Mouse (Mus musculus) heart, embryonic 16.5 days (tissue): ENCODE data around the gene Wnt6. TPM values are rescaled to one million over a fixed set of nuclear protein-coding genes. Genes with fewer than 3 reads are reported as not detected.

Source experiments
- ATAC-seq: fragments of 200-750 bp; cut with Nextera tagmentation; replicated peaks from 2 replicates; pipeline ENCODE4 v1.8.0; 2017; ENCODE audit warnings: moderate number of reproducible peaks; ENCODE audit not compliant: insufficient read depth, low FRiP score; ENCODE audit errors: extremely low read depth
- H3K27ac ChIP-seq: fragments of 300-500 bp; sonication (generic); 2 replicates; pipeline ENCODE4 v1.5.1; 2014; ENCODE audit warnings: mild to moderate bottlenecking, low read length, control low read depth, moderate library complexity
- H3K27me3 ChIP-seq: fragments of 300-500 bp; sonication (generic); 2 replicates; pipeline ENCODE4 v1.6.1; 2014; ENCODE audit warnings: low read length, mixed read lengths; ENCODE audit not compliant: control insufficient read depth, insufficient read depth
- H3K36me3 ChIP-seq: fragments of 300-500 bp; sonication (generic); 2 replicates; pipeline ENCODE4 v1.6.1; 2014; ENCODE audit not compliant: control insufficient read depth, insufficient read depth
- H3K4me1 ChIP-seq: fragments of 300-500 bp; sonication (generic); 2 replicates; pipeline ENCODE4 v1.6.1; 2014; ENCODE audit warnings: low read length, mixed read lengths; ENCODE audit not compliant: control insufficient read depth, insufficient read depth
- H3K4me2 ChIP-seq: fragments of 300-500 bp; sonication (generic); 2 replicates; pipeline ENCODE4 v1.6.1; 2014; ENCODE audit warnings: low read depth, mild to moderate bottlenecking, control low read depth, low read length
- H3K4me3 ChIP-seq: fragments of 300-500 bp; sonication (generic); 2 replicates; pipeline ENCODE4 v1.5.1; 2014; ENCODE audit warnings: mild to moderate bottlenecking, control low read depth, low read length
- H3K9ac ChIP-seq: fragments of 300-500 bp; sonication (generic); 2 replicates; pipeline ENCODE4 v1.6.1; 2014; ENCODE audit warnings: low read length, control low read depth
- H3K9me3 ChIP-seq: fragments of 300-500 bp; sonication (generic); replicated peaks from 2 replicates; pipeline ENCODE4 v1.6.1; 2016; ENCODE audit warnings: low read length; ENCODE audit not compliant: control insufficient read depth
- WGBS: fragments of 180-500 bp; shearing (Covaris S2); extraction: QIAGEN DNeasy Blood & Tissue Kit; methylation state at CpG from one replicate; pipeline ENCODE4 v1.1.7; 2014; 5-methylcytosine and 5-hydroxymethylcytosine counted together
- polyA plus RNA-seq: library from polyadenylated mRNA; unstranded; fragments of >200 nt; fragmentation: Nextera tagmentation; extraction: Ambion mirVana; gene quantifications from 2 replicates; pipeline ENCODE4 v1.2.1, GENCODE M21; 2015

Wnt6 gene
- polyA plus RNA-seq, 1 experiment from 2014 or later: 0.71 TPM

- no peaks in the 10 kb centered on the region for H3K36me3 ChIP-seq
- peak overlapping the region; percentile 28 for H3K9ac ChIP-seq
- peak overlapping the region; percentile 59 for H3K4me3 ChIP-seq
- H3K27me3 ChIP-seq: peaks cover 80% of the 10 kb centered on the region
- peak overlapping the region; percentile 91 for H3K4me2 ChIP-seq
- under 1% methylated on average over 25 of the region's 26 CpGs for WGBS
- no peak for ATAC-seq
- no peak overlapping the region for H3K27ac ChIP-seq
- H3K9me3 ChIP-seq: no peaks in the 10 kb centered on the region
- peaks cover 21% of the 10 kb centered on the region for H3K4me1 ChIP-seq
Measured at GRCm38 (mm10) chr1:74771467-74771844, 236 bp upstream of the Wnt6 start.

GRCm38 (mm10) chr1:74771931-74772620 is 384 bp downstream of the Wnt6 start:
- no peak for ATAC-seq
- H3K9ac ChIP-seq: peak overlapping the region; percentile 28
- peak overlapping the region; percentile 91 for H3K4me2 ChIP-seq
- WGBS: 1% methylated on average over 48 of the region's 51 CpGs
- H3K9me3 ChIP-seq: no peaks in the 10 kb centered on the region
- peaks cover 78% of the 10 kb centered on the region for H3K27me3 ChIP-seq
- peaks cover 21% of the 10 kb centered on the region for H3K4me1 ChIP-seq
- H3K27ac ChIP-seq: no peak overlapping the region
- H3K4me3 ChIP-seq: peak overlapping the region; percentile 59
- H3K36me3 ChIP-seq: no peaks in the 10 kb centered on the region

GRCm38 (mm10) chr1:74773136-74773535 is 1.4 kb downstream of the Wnt6 start:
- H3K9me3 ChIP-seq: no peaks in the 10 kb centered on the region
- H3K27me3 ChIP-seq: peaks cover 79% of the 10 kb centered on the region
- H3K36me3 ChIP-seq: no peaks in the 10 kb centered on the region
- H3K27ac ChIP-seq: no peak overlapping the region
- H3K9ac ChIP-seq: no peak overlapping the region
- peak; percentile 91 for ATAC-seq
- H3K4me1 ChIP-seq: peaks cover 21% of the 10 kb centered on the region
- H3K4me2 ChIP-seq: peak overlapping the region; percentile 91
- peak overlapping the region; percentile 59 for H3K4me3 ChIP-seq
- WGBS: under 1% methylated on average over 15 of the region's 15 CpGs

- no peak overlapping the region for H3K4me2 ChIP-seq
- no peak overlapping the region for H3K9ac ChIP-seq
- no peak overlapping the region for H3K4me3 ChIP-seq
- H3K36me3 ChIP-seq: no peaks in the 10 kb centered on the region
- ATAC-seq: no peak
- H3K27me3 ChIP-seq: peaks cover 73% of the 10 kb centered on the region
- 23% methylated on average over 7 of the region's 7 CpGs for WGBS
- no peaks in the 10 kb centered on the region for H3K9me3 ChIP-seq
- no peak overlapping the region for H3K27ac ChIP-seq
- peaks cover 21% of the 10 kb centered on the region for H3K4me1 ChIP-seq
Measured at GRCm38 (mm10) chr1:74774062-74774461, 2.4 kb downstream of the Wnt6 start.

- no peak overlapping the region for H3K4me3 ChIP-seq
- H3K9ac ChIP-seq: no peak overlapping the region
- H3K27ac ChIP-seq: no peak overlapping the region
- 18% methylated on average over 5 of the region's 5 CpGs for WGBS
- H3K9me3 ChIP-seq: no peaks in the 10 kb centered on the region
- no peak for ATAC-seq
- peaks cover 19% of the 10 kb centered on the region for H3K4me1 ChIP-seq
- no peak overlapping the region for H3K4me2 ChIP-seq
- H3K36me3 ChIP-seq: no peaks in the 10 kb centered on the region
- peaks cover 64% of the 10 kb centered on the region for H3K27me3 ChIP-seq
Measured at GRCm38 (mm10) chr1:74775816-74776215, 4.1 kb downstream of the Wnt6 start.

GRCm38 (mm10) chr1:74778934-74779486 is 7.3 kb downstream of the Wnt6 start:
- no peak overlapping the region for H3K9ac ChIP-seq
- H3K4me1 ChIP-seq: peaks cover 3% of the 10 kb centered on the region; the same call in 1 of the 2 replicates
- no peak overlapping the region for H3K4me3 ChIP-seq
- no peaks in the 10 kb centered on the region for H3K36me3 ChIP-seq
- no peak overlapping the region for H3K27ac ChIP-seq
- H3K9me3 ChIP-seq: no peaks in the 10 kb centered on the region
- no peak for ATAC-seq
- WGBS: 25% methylated on average over 3 of the region's 3 CpGs
- H3K4me2 ChIP-seq: no peak overlapping the region
- peaks cover 68% of the 10 kb centered on the region for H3K27me3 ChIP-seq

- Histone ChIP-seq H3K9ac (no peak overlapping the region), H3K27ac (no peak overlapping the region), H3K9me3 (peaks cover 3% of the 10 kb centered on the region; the same call in 1 of the 2 replicates), H3K4me2 (no peak overlapping the region), H3K27me3 (peaks cover 79% of the 10 kb centered on the region), H3K36me3 (no peaks in the 10 kb centered on the region), H3K4me1 (peaks cover 6% of the 10 kb centered on the region; the same call in 1 of the 2 replicates), H3K4me3 (no peak overlapping the region)
- no peak for ATAC-seq
- WGBS: 34% methylated on average over 14 of the region's 14 CpGs
Measured at GRCm38 (mm10) chr1:74782045-74782444, 10.4 kb downstream of the Wnt6 start.

- Histone ChIP-seq H3K27me3 (peaks cover 85% of the 10 kb centered on the region), H3K4me2 (peak overlapping the region; percentile 63), H3K9ac (no peak overlapping the region), H3K27ac (no peak overlapping the region), H3K9me3 (peaks cover 3% of the 10 kb centered on the region; the same call in 1 of the 2 replicates), H3K36me3 (no peaks in the 10 kb centered on the region), H3K4me3 (peak overlapping the region; percentile 47), H3K4me1 (peaks cover 6% of the 10 kb centered on the region; the same call in 1 of the 2 replicates)
- WGBS: 2% methylated on average over 13 of the region's 13 CpGs
- no peak for ATAC-seq
Measured at GRCm38 (mm10) chr1:74783554-74783953, 11.9 kb downstream of the Wnt6 start.

- H3K27ac ChIP-seq: no peak overlapping the region
- peaks cover 6% of the 10 kb centered on the region; the same call in 1 of the 2 replicates for H3K4me1 ChIP-seq
- no peaks in the 10 kb centered on the region for H3K36me3 ChIP-seq
- H3K9ac ChIP-seq: no peak overlapping the region
- under 1% methylated on average over 67 of the region's 67 CpGs for WGBS
- H3K4me3 ChIP-seq: peak overlapping the region; percentile 47
- ATAC-seq: no peak
- peaks cover 3% of the 10 kb centered on the region; the same call in 1 of the 2 replicates for H3K9me3 ChIP-seq
- H3K27me3 ChIP-seq: peaks cover 87% of the 10 kb centered on the region
- peak overlapping the region; percentile 63 for H3K4me2 ChIP-seq
Measured at GRCm38 (mm10) chr1:74784041-74784759, 12.5 kb downstream of the Wnt6 start.
